Mouse (Mus musculus) megakaryocyte, embryonic 14.5 days (primary cell): Measurements from ENCODE around the gene Ccdc14. TPM values are rescaled to one million over a fixed set of nuclear protein-coding genes. Genes with fewer than 3 reads are reported as not detected.
"Not testable (repeated sequence)": the region's sequence is repeated elsewhere in the genome, so short reads cannot be mapped to it uniquely, and the experiment has no call there.

Source experiments
- H3K27me3 ChIP-seq: replicated peaks from 2 replicates; pipeline ENCODE3; 2012; ENCODE audit warnings: inconsistent platforms
- H3K36me3 ChIP-seq: replicated peaks from 2 replicates; pipeline ENCODE3; 2012; ENCODE audit warnings: low read length, inconsistent platforms, mixed read lengths
- H3K4me1 ChIP-seq: 2 replicates; pipeline ENCODE4 v1.6.1; 2012; ENCODE audit warnings: inconsistent platforms
- H3K4me3 ChIP-seq: replicated peaks from 2 replicates; pipeline ENCODE3; 2012; ENCODE audit warnings: moderate library complexity, mild to moderate bottlenecking, inconsistent platforms
- H3K9me3 ChIP-seq: 2 replicates; pipeline ENCODE4 v1.6.1; 2012; ENCODE audit warnings: inconsistent platforms
- FLI1 ChIP-seq: IDR thresholded peaks from 2 replicates; pipeline ENCODE4 v1.6.1; 2012; ENCODE audit warnings: low read length, inconsistent platforms, mixed read lengths
- GATA1 ChIP-seq: IDR thresholded peaks from 3 replicates; pipeline ENCODE4 v1.6.1; 2012; ENCODE audit warnings: mixed read lengths, low read length, inconsistent platforms, borderline replicate concordance
- polyA plus RNA-seq: library from polyadenylated mRNA; stranded (reverse); fragments of >175 nt; gene quantifications from 2 replicates; pipeline ENCODE4 v1.2.3, GENCODE M21; 2012; ENCODE audit warnings: low replicate concordance; ENCODE audit not compliant: insufficient read depth

Gene Ccdc14
- polyA plus RNA-seq, 1 experiment, result 0.11 TPM

DNA sequence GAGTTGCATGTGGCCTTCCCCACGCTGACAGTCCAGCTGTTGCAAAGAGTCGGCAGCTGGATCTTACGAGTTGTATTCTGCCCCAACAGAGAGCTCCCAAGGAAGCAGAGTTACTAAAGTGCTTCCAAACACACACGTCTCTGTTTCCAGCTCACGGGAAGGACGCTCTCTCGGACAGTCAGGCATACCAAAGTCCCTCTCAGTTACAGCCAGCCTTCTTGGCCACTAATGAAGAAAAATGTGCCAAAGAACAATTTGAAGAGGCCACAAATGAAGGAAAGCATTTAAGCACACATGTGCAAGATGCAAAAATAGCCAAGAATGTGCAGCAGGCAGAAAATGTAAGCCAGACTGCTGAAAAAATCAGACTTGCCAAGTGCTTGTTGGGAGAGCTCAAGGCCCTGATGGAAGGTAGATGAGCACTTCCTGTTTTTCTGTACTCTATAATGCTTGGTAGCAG, 16.1 kb downstream of the Ccdc14 start:
- peaks cover 9% of the 10 kb centered on the region; the same call in 1 of the 2 replicates for H3K4me1 ChIP-seq
- TF ChIP-seq GATA1, result no peak
- no peak for TF ChIP-seq FLI1
- no peaks in the 10 kb centered on the region for H3K27me3 ChIP-seq
- no peaks in the 10 kb centered on the region for H3K9me3 ChIP-seq
- H3K4me3 ChIP-seq, result no peak overlapping the region
- H3K36me3 ChIP-seq, result peaks cover 66% of the 10 kb centered on the region

DNA sequence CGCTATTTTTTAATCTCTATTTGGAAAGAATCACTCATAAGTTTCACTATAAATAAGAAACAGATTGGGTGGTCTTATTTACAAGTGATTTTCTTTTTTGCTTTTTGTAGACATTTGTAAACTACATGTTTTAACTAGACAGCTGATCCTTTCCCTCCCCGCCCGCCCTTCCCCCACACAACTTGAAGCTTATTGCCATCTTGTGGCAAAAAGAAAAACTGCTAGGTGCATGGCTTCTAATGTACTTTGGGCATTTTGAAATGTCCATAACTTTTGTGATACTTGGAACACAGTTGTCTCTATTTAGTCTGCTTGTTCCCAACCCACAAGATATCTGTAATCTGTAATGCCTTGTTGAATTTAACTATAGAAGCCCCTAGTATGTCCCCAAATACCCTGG, 21.1 kb downstream of the Ccdc14 start:
- H3K9me3 ChIP-seq, result no peaks in the 10 kb centered on the region

DNA sequence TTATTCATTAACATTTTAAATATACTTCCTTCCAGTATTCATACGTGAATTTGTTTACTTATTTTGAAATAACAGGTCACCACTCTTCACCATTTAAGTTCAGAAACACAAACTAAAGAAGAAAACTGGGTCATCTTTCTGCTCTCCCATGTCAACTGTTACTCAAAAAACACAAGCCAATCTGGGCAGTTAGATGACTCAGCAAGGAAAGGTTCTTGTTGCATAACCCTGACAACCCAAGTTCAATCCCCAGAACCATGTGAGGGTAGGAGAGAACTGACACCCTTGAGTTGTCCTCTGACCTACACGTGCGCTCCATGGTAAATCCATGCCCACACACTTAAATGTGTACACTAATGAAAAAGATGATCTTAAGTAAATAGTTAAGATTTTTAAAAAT, 34.7 kb downstream of the Ccdc14 start:
- Histone ChIP-seq H3K4me3 (no peak overlapping the region), H3K36me3 (peaks cover 63% of the 10 kb centered on the region)

More for the DNA sequence above, 21.1 kb downstream of the Ccdc14 start:
- Histone ChIP-seq H3K36me3 (peaks cover 55% of the 10 kb centered on the region), H3K27me3 (no peaks in the 10 kb centered on the region), H3K4me1 (peaks cover 8% of the 10 kb centered on the region; the same call in 1 of the 2 replicates), H3K4me3 (no peak overlapping the region)
- TF ChIP-seq GATA1, result no peak
- no peak for TF ChIP-seq FLI1

DNA sequence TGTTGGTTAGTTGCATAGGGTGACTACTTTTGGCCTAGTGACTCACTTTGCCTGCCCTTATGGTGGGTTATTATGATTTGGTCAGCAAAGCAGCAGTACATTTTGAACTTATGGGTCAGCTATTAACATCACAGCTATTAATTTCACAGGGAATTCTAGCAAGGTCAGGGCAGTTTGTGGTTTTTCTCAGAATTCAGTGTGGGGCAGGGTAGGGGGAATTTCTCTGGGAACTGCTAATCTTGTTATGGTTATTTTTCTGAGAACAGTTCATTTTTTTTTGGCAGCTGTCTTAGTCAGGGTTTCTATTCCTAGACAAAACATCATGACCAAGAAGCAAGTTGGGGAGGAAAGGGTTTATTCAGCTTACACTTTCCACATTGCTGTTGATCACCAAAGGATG, 38.2 kb downstream of the Ccdc14 start:
- not testable (repeated sequence) for H3K4me3 ChIP-seq, H3K27me3 ChIP-seq
- Histone ChIP-seq H3K9me3 (peaks cover 11% of the 10 kb centered on the region), H3K4me1 (peaks cover 70% of the 10 kb centered on the region), H3K36me3 (peaks cover 46% of the 10 kb centered on the region)

More for the DNA sequence above, 34.7 kb downstream of the Ccdc14 start:
- no peaks in the 10 kb centered on the region for H3K27me3 ChIP-seq
- peaks cover 8% of the 10 kb centered on the region for H3K9me3 ChIP-seq
- peaks cover 46% of the 10 kb centered on the region for H3K4me1 ChIP-seq
- no peak for TF ChIP-seq GATA1
- no peak for TF ChIP-seq FLI1

DNA sequence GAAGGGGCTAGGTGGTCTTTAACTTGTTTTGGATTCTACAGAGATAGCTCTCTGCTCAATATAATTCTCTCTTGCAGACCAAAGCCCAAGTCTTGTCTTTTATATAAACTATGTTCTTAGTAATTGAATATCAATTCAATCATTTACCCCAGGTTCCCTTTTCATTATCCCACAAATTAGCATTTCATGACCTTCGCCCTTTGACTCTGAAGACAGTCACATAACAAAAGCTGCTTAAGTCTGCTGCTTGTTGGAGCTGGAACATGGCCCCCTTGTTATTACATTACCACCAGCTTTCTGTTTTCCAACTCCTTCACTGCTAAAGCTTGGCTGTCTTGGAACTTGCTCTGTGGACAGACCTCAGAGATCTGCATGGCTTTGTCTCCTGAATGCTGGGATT, 39.0 kb downstream of the Ccdc14 start:
- H3K4me1 ChIP-seq, result peaks cover 75% of the 10 kb centered on the region

DNA sequence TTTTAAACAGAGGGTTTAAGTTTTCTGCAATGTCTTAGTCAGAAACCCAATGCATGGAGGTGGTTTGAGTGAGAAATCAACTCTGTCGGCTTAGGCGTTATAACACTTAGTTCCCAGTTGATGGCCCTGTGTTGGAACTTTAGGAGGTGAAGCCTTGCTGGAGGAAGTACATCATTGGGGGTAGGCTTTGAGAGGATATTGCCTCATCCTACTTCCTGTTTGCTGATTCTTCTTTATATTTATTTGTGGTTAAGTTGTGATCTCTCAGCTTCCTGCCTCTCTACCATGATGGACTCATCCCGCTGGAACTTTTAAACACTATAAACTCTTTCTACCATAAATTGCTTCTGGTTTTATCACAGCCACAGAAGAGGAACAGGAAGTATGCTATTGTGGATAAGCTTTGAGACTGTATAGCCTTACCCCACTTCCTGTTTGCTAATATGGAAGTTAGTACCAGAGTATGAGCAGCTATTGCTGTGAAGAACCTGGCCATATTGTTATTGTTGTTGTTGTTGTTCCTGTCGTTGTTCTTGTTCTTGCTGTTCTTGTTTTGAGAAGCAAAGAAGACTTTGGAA, 48.3 kb downstream of the Ccdc14 start:
- TF ChIP-seq GATA1, result no peak; the same call in 2 of the 3 replicates
- 0 out of 2 replicates have a peak, but pooled peaks have one; percentile 10 for TF ChIP-seq FLI1
- H3K27me3 ChIP-seq, result no peaks in the 10 kb centered on the region
- peaks cover 37% of the 10 kb centered on the region for H3K36me3 ChIP-seq
- no peak overlapping the region for H3K4me3 ChIP-seq
- H3K9me3 ChIP-seq, result peaks cover 42% of the 10 kb centered on the region
- H3K4me1 ChIP-seq, result peaks cover 35% of the 10 kb centered on the region

More for the DNA sequence above, 39.0 kb downstream of the Ccdc14 start:
- no peak for TF ChIP-seq GATA1
- Histone ChIP-seq H3K27me3 (no peaks in the 10 kb centered on the region), H3K9me3 (peaks cover 11% of the 10 kb centered on the region), H3K36me3 (peaks cover 40% of the 10 kb centered on the region), H3K4me3 (no peak overlapping the region)

DNA sequence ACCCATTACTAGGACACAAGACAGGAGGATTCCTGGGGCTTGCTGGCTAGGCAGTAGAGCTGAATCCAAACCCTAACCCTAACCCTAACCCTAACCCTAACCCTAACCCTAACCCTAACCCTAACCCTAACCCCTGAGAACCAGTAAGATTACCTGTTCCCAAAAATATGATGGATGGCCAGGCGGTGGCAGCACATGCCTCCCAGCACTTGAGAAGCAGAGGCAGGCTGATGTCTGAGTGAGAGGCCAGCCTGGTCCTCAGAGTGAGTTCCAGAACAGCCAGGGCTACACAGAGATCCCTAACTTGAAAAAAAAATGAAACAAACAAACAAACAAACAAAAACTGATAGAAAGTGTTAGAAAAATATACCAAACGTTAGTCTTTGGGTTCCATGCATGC, 52.5 kb downstream of the Ccdc14 start:
- Histone ChIP-seq H3K4me1 (peaks cover 42% of the 10 kb centered on the region), H3K27me3 (peaks cover 15% of the 10 kb centered on the region), H3K9me3 (peaks cover 40% of the 10 kb centered on the region), H3K36me3 (peaks cover 45% of the 10 kb centered on the region), H3K4me3 (no peak overlapping the region)
- TF ChIP-seq GATA1 (no peak), FLI1 (no peak)

DNA sequence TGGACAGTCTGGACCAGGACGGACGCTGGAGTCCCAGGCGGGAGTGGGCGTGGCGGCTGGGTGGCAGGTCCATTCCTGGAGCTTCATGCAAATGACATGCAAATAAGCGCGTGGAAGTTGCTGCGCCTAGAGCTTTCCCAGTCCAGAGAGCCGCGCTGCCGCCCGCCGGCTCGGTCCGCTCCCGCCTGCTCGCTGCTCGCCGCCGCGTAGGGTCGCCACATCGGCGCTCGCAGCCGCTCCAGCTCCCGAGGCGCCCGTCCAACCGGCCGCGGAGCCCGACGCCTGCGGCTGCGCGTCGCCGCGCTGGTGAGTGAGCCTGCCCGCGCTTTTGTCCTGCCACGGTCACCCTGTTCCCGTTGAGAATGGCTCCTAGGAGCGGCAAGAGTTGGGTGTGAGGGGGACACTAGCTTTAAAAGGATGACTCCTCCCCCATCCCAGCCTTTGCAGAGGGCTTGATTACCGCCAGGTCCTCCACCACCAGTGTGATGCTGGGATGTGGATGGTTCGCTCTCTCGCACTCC, 54.7 kb downstream of the Ccdc14 start, which contains the start of gene Mylk:
Mylk (plus strand) TSS at position 146 of the 521 bp plus-strand sequence.
- TF ChIP-seq GATA1 (no peak), FLI1 (no peak)
- H3K27me3 ChIP-seq, result peaks cover 17% of the 10 kb centered on the region
- peaks cover 19% of the 10 kb centered on the region for H3K9me3 ChIP-seq
- peak within 1 kb of the TSS; percentile 93 for H3K4me3 ChIP-seq
- H3K36me3 ChIP-seq, result peaks cover 43% of the 10 kb centered on the region
- peaks cover 49% of the 10 kb centered on the region for H3K4me1 ChIP-seq

DNA sequence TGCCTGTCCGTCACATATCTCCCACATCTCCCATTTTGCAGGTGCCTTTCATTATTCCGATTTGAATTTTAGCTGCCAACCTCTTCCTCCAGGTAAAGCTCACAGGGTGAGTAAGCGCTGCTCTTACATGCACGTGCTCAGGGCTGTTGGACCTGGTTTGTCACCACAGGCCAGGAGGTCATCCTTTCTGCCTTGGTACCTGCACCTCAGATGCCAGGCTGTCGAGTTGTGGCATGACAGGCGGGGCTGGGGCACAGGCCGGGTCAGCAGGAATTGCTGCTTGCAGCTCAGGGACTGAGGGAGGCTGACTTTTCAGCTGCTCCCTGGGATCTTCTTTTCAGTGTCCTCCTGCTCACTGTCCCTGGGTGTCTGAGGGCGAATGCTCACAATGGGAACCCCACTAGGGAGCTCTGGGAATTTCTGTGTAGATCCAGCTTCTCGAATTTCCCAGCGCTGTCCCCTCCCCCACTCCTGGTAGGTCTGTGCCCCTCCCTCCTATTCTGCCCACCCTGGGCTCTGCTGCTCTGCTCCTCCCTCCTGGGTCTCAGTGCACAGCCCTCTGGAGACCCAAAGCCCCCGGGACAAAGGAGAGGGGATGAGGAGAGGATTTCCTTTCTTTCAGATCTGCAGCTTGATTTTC, 57.8 kb downstream of the Ccdc14 start:
- peak overlapping the region; percentile 72 for H3K4me3 ChIP-seq
- H3K9me3 ChIP-seq, result peaks cover 4% of the 10 kb centered on the region; the same call in 1 of the 2 replicates
- TF ChIP-seq GATA1 (no peak), FLI1 (no peak)
- H3K27me3 ChIP-seq, result peaks cover 17% of the 10 kb centered on the region
- peaks cover 57% of the 10 kb centered on the region for H3K4me1 ChIP-seq
- H3K36me3 ChIP-seq, result peaks cover 34% of the 10 kb centered on the region

DNA sequence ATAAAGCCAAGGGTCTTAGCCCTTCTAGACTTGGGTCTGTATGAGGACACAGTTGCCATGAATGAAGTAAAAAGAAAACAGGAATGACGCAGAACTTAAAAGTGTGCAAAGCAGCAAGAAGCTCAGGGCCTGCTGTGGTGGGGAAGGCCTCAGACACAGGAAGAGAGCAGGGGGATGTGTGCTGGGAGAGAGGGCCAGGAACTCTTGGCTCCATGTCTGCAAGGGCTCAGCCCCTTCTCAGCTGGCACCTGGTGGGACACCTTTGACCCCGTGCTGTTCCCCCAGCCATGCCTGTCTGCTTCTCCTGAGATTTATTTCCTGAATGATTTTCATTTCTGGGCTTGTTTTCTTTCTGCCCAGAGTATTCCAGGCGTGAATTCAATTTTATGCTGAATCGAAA, 59.1 kb downstream of the Ccdc14 start:
- Histone ChIP-seq H3K4me1 (peaks cover 54% of the 10 kb centered on the region), H3K9me3 (peaks cover 4% of the 10 kb centered on the region; the same call in 1 of the 2 replicates), H3K4me3 (no peak overlapping the region), H3K36me3 (peaks cover 34% of the 10 kb centered on the region), H3K27me3 (peaks cover 17% of the 10 kb centered on the region)
- TF ChIP-seq GATA1 (no peak), FLI1 (no peak)

DNA sequence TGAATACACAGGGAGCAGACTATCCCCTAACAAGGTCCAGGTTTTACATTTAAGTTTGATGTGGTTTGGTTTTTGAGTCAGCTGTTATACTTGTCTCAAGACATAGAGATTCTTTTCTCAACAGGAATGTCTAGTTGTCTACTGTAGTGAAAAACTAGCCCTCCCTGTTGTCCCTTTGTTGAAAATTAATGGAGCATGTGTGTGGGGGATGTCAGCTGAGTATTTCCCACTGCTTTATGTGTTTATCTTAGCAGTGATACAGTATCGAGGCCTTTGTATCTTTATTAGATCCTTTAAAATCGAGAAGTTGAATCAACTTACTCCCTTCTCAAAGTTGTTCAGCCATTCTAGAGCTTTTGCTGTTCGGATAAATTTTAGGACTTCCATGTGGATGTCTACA, 61.6 kb downstream of the Ccdc14 start:
- Histone ChIP-seq H3K36me3 (peaks cover 32% of the 10 kb centered on the region), H3K27me3 (peaks cover 4% of the 10 kb centered on the region), H3K4me1 (peaks cover 57% of the 10 kb centered on the region), H3K4me3 (no peak overlapping the region), H3K9me3 (peaks cover 4% of the 10 kb centered on the region; the same call in 1 of the 2 replicates)
- TF ChIP-seq FLI1 (no peak), GATA1 (no peak)
